Mouse (Mus musculus) heart, postnatal 14 days (tissue): ENCODE results near the gene Fam169b. TPM values are rescaled to one million over a fixed set of nuclear protein-coding genes. Genes with fewer than 3 reads are reported as not detected.

ENCODE experiments used
- DNase-seq, 2 experiments: peaks; one replicate each; pipeline ENCODE4 v3.0.0; 2021 to 2022
- intact Hi-C: fragments of 180-260 bp; cut with DNase I; formaldehyde crosslinking; loops from one replicate; pipeline ENCODE4 v1.15.1; 2025
- long read RNA-seq, 2 experiments: library from polyadenylated mRNA; stranded (forward); transcript quantifications; one replicate each; pipeline ENCODE4 v2.0.0; 2021
- total RNA-seq, 2 experiments: library from RNA; stranded (reverse); gene quantifications; 2 replicates each; pipeline ENCODE4 v1.2.3; 2021

Fam169b gene
- 1 to 10 TPM in 1 of 2 experiments, under 1 TPM in 1; 0.38 to 1.2 TPM for total RNA-seq
- long read RNA-seq, experiment 1, result 0 reads
- long read RNA-seq, experiment 2, result 0 reads

- no peak for DNase-seq
- intact Hi-C loops, result no loop called here
Measured at GRCm38 (mm10) chr7:68273515-68273914, at the start of gene Fam169b. TSS of gene Fam169b (plus strand) at chr7:68273839.

DNA sequence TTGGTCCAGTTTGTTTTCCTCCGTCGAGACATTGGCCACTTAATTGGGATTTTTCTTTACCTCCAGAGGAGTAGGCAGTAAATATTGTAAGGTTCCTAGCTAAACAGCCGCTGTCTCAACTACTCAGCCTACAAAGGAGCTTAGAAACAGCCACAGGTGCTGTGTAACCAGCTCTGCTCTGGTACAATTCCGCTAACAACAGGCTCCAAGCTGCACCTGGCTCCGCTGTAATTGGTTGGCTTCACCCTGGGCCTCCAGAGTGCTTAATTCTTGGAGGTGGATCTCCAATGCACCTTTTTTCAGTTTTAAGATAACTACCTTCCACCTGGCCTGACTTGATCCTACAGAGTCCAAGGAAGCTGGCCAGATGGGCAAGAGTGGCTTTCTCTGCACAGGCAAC, 49.6 kb upstream of the Fam169b start:
- intact Hi-C loops, result loop anchor here (5.0 kb wide), 2 partner anchors 38 to 78 kb away; partner anchors contain the start of gene Pgpep1l

GRCm38 (mm10) chr7:68225427-68226054, 48.1 kb upstream of the Fam169b start:
- intact Hi-C loops, result no loop called here
- DNase-seq, result no peak

More for the DNA sequence above, 49.6 kb upstream of the Fam169b start:
- DNase-seq, result no peak

GRCm38 (mm10) chr7:68227021-68227420, 46.6 kb upstream of the Fam169b start:
- DNase-seq, result no peak
- intact Hi-C loops, result no loop called here

- intact Hi-C loops, result no loop called here
- DNase-seq, result no peak
Measured at GRCm38 (mm10) chr7:68227621-68228020, 46.0 kb upstream of the Fam169b start.

DNA sequence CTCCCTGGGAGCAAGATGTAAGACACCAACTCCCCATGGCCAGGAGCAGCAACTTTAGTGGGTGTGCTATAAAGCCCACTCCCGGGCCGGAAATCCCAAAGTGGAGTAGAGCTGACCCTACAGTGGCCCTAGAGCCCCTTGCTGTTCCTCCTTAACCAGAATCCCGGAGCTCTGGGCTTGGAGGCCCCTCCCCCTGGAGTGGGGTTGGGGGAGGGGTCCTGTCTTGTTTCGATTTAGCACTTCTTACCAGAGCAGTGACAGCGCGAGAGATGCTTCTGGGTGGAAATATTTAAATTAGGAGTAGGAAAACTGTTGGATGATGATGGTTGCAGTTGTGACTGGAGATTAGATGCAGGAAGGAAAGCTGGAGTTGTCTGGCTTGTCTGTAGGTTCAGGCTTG, 45.1 kb upstream of the Fam169b start:
- intact Hi-C loops, result no loop called here
- no peak for DNase-seq

GRCm38 (mm10) chr7:68230831-68231230, 42.8 kb upstream of the Fam169b start:
- no peak for DNase-seq
- intact Hi-C loops, result no loop called here

- intact Hi-C loops, result no loop called here
Measured at GRCm38 (mm10) chr7:68232521-68232920, 41.1 kb upstream of the Fam169b start.

GRCm38 (mm10) chr7:68233619-68234223, 39.9 kb upstream of the Fam169b start:
- intact Hi-C loops, result no loop called here
- DNase-seq, result peak; percentile 56 to 60

More at GRCm38 (mm10) chr7:68232521-68232920, 41.1 kb upstream of the Fam169b start:
- no peak for DNase-seq

GRCm38 (mm10) chr7:68236817-68237216, 36.8 kb upstream of the Fam169b start:
- DNase-seq, result no peak
- intact Hi-C loops, result no loop called here

GRCm38 (mm10) chr7:68239220-68239827, 34.3 kb upstream of the Fam169b start:
- intact Hi-C loops, result no loop called here
- DNase-seq, result no peak

GRCm38 (mm10) chr7:68241205-68241604, 32.4 kb upstream of the Fam169b start:
- DNase-seq, result no peak
- intact Hi-C loops, result no loop called here

DNA sequence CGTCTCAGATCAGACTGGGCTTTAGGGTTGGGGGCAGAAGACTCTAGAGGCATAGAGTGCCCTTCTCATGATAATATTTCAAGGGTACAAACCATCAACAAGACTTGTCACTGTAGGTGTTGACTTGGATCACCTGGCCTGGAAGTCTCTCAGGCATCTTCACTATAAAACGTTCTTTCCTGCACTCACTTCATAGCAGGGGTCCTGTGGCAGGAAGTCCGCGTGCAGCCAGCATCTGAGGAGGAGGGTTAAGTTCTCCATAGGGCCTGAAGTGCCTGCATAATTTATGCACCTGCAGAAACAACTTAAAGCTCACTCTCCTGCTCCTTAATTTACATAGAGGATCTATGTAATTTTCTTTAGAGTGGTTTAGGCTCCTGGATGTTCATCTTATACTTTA, 28.0 kb upstream of the Fam169b start:
- no peak for DNase-seq
- intact Hi-C loops, result no loop called here

GRCm38 (mm10) chr7:68246249-68246648, 27.4 kb upstream of the Fam169b start:
- no peak for DNase-seq
- intact Hi-C loops, result no loop called here

- DNase-seq, result no peak
- intact Hi-C loops, result no loop called here
Measured at GRCm38 (mm10) chr7:68250411-68250810, 23.2 kb upstream of the Fam169b start.

GRCm38 (mm10) chr7:68250902-68251301, 22.7 kb upstream of the Fam169b start:
- intact Hi-C loops, result no loop called here

DNA sequence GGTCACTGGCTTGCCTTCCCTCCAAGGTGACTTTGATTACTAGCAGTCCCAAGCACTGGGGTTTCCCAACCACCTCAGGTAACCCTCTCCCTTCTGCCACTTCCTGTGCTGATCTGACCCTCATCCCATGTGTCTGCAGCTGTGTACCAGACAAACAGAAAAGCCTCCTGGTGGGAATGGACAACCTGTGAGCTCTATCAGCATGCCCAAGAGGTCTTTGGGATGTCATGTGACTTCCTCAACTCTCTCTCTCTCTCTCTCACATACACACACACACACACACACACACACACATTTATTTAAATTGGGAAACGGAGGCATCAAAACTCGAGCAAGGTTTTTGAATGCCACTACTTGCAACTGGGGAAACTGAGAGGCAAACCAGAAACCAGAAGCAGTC, 15.9 kb upstream of the Fam169b start:
- intact Hi-C loops, result no loop called here
- no peak for DNase-seq

More at GRCm38 (mm10) chr7:68250902-68251301, 22.7 kb upstream of the Fam169b start:
- DNase-seq, result no peak

- intact Hi-C loops, result no loop called here
- no peak for DNase-seq
Measured at GRCm38 (mm10) chr7:68258326-68259150, 15.1 kb upstream of the Fam169b start.

DNA sequence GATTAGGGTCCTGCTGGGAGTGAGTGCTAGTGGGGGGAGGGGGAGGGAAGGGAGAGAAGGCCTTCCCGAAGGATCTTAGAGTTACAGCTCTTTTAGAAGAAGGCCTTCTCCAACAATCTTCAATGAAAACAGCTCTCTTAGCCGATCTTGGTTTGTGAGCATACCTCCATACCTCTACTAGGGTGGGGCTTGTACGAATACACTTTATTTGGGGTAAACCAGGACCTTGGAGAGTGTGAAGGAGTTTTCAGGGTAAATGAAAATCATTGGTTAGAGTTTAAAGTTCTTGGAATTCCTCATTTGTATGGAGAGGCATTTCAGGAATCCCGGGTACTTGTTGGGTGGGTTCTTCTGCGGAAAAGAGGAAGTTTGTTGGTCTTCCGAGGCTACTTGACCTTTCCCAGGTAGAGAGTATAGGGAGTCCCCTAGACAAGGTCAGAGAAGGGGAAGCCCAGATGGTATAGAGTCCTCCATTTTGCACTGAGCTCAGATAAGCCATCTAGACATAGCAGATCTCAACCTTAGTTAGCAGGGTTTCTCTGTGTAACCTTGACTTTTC, 14.0 kb upstream of the Fam169b start:
- intact Hi-C loops, result loop anchor here (5.0 kb wide), 2 partner anchors 37 to 43 kb away; no protein-coding TSS in a partner anchor

DNA sequence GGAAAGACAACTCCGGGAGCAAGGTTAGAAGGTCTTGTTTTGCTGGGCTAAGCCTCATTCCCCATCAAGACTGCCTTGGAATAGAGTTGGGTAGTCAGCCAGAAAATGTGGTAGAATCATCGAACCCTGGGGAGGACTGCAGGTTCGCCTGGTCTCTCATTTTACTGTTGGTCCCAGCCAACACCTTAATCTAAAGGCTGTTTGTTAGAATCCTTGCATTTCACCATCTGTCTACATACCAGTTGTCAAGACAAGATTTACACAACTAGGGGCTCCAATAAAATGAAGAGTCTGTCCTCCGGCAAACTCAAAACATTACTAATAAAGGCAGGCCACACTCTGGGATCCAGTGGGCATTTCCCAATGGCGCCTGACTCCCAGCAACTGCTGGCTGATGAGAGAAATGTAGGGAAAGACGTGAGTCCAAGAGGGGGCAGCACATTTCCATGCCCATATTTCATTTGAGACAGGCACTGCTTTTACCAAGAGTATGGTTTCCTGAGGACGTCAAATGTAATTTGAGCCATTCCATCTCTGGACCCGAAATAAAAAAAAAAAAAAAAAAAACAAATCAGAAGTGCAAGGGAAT, 10.9 kb upstream of the Fam169b start:
- no peak for DNase-seq
- intact Hi-C loops, result loop anchor here (5.0 kb wide), 2 partner anchors 40 kb away; no protein-coding TSS in a partner anchor

More for the DNA sequence above, 14.0 kb upstream of the Fam169b start:
- DNase-seq, result no peak
